Mouse (Mus musculus): ENCODE data around the gene Hemk1.
A peak's percentile ranks its signal among the peaks of the same experiment; 100 is the strongest.

Gene Hemk1

GRCm38 (mm10) chr9:107338172-107338883 lies at the start of gene Hemk1:
TSS of gene Hemk1 (minus strand) at chr9:107338350.
- DNase-seq (ENCODE audit: low spot score) = peak; percentile 63

GRCm38 (mm10) chr9:107387708-107388107 lies 49.6 kb upstream of the Hemk1 start:
- DNase-seq (ENCODE audit: low spot score) = no peak

DNA sequence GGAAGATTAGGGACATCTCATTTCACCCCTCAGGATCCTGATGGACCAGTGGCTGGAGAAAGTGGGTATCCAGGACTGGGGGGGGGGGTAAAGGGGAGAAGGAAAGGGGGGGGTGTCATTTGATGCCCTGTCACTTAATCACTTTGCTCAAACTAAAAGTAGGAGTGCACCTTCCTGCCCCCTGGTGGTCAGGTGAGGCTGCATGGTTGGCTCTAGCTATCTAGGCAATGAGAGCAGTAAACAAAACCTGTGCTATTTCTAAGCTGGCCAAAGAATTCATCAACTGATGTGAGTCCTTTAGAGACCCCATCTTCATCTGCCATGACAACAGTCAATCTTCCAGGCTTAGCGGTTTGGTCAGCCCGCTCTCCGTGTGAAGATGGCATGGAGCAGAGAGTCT lies 48.6 kb upstream of the Hemk1 start:
- no peak for DNase-seq (ENCODE audit: low spot score)

- no peak for DNase-seq (ENCODE audit: low spot score)
These were observed 46.2 kb upstream of the Hemk1 start for GRCm38 (mm10) chr9:107384396-107384795.

- peak; percentile 36 for DNase-seq (ENCODE audit: low spot score)
These were observed 43.6 kb upstream of the Hemk1 start for GRCm38 (mm10) chr9:107381723-107382122.

GRCm38 (mm10) chr9:107377961-107378512 lies 39.9 kb upstream of the Hemk1 start:
- DNase-seq (ENCODE audit: low spot score) = no peak

DNA sequence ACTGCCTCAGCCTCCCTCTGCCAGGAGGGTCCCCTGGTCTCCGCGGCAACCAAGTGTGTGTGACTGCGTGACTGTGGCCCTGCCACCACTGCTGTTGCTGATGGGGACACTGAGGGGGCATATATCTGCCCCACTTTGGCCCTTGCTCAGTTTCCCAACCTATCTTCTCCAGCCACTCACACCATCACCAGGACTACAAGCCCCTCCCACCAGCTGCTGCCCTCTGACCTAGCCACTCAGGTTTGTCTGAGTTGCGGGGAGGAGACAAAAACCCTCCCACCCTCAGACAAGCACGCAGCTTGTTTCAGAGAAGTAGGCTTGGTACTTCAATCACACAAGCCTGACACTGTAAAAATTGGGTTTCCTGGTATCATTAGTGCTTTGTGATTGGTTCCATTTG lies 37.3 kb upstream of the Hemk1 start:
- no peak for DNase-seq (ENCODE audit: low spot score)

GRCm38 (mm10) chr9:107374623-107375022 lies 36.5 kb upstream of the Hemk1 start:
- DNase-seq (ENCODE audit: low spot score) = no peak

- DNase-seq (ENCODE audit: low spot score) = no peak
These were observed 34.3 kb upstream of the Hemk1 start for GRCm38 (mm10) chr9:107372441-107372840.

DNA sequence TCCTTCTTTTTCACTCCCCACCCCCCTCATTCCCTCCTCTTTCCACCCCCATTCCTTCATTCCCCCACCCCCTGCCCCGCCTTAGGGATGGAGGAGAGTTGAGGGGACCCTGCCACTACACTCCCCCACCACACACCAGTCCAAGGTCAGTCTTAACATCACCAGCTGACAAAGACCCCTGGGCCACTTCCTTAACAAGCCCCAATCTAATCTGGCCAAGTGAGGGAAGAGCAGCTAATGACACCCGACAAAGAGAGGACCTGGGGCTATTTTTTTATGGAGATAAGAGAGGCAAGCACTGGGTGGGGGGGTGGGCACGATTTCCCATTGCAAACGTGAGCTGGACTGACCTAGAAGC lies 31.9 kb upstream of the Hemk1 start:
- DNase-seq (ENCODE audit: low spot score) = no peak

DNA sequence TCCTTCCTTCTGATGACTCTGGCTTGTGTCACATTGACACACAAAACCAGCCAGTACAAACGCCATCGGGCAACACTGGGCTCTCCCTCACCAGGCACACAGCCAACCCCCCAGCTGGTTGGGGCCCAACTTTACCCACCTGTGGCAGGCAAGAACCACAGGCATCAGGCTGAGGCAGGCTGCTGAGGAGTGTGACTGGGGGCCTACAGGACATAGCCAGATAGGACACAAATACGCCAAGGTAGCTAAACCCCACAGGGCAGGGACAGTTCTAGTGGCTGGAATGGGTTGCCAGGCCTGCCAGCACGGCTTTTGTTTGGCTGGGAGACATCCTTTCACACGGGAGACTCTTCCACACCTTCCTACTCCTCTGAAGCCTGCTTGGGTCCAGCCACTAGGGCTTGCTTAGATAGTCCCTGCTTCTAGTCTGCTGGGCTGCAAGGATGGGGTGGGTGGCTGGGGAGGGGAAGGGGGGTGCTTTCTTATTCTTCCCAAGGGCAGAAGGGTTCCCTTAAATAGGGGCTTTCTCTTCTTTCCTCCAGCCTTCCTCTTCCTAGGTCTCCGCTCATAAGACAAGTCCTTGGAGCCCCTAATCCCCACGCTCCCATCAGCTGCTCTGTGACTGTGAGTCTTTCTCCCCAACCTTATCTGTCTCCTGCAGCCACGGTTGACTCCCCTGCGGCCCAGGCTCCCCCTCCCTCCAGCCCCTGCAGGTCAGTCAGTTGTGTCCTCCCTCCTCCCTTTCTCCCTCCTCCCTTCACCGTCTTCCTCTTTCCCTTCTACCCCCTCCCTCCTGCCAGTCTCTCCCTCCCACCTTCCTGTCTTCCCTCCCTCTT lies 31.3 kb upstream of the Hemk1 start:
- no peak for DNase-seq (ENCODE audit: low spot score)

DNA sequence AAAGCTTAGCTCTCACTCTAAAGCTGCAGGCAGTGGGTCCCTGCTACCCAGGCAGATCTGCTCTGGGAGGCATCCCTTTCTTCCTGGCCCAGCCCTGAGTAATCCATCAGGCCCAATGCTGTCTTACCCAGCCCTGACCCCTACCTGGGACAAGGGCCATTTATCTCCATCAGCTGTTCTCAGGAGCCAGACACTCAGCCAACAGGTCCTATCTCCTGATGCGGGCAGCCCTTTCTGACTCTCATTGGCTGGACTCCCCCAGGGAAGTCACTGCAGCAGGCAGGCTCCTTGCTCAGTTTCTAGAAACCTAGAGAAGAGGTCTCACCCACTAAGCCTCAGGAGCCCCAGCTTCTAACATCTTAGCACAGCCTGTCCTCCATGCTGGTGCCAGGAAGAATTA lies 30.2 kb upstream of the Hemk1 start:
- no peak for DNase-seq (ENCODE audit: low spot score)

DNA sequence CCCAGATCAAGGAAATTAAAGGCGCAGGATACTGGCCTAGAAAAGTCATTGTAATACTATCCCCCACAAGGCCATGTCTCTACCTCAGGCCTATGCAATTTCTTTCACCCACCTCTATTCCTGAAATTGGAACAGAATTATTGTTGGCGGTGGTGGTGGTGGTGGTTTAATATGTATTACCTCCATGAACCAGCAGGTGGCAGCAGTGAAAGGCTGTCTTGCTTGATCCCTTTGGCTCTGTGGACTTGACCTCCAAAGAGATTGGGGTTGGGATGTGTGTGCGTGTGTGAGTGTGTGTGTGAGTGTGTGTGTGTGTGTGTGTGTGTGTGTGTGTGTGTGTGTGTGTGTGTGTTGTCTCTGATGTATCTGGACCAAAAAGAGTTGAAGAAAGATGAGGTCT lies 28.5 kb upstream of the Hemk1 start:
- peak; percentile 65 for DNase-seq (ENCODE audit: low spot score)

- no peak for DNase-seq (ENCODE audit: low spot score)
These were observed 22.8 kb upstream of the Hemk1 start for GRCm38 (mm10) chr9:107360989-107361388.

- DNase-seq (ENCODE audit: low spot score) = peak; percentile 89
These were observed 19.5 kb upstream of the Hemk1 start for GRCm38 (mm10) chr9:107357651-107358050.

DNA sequence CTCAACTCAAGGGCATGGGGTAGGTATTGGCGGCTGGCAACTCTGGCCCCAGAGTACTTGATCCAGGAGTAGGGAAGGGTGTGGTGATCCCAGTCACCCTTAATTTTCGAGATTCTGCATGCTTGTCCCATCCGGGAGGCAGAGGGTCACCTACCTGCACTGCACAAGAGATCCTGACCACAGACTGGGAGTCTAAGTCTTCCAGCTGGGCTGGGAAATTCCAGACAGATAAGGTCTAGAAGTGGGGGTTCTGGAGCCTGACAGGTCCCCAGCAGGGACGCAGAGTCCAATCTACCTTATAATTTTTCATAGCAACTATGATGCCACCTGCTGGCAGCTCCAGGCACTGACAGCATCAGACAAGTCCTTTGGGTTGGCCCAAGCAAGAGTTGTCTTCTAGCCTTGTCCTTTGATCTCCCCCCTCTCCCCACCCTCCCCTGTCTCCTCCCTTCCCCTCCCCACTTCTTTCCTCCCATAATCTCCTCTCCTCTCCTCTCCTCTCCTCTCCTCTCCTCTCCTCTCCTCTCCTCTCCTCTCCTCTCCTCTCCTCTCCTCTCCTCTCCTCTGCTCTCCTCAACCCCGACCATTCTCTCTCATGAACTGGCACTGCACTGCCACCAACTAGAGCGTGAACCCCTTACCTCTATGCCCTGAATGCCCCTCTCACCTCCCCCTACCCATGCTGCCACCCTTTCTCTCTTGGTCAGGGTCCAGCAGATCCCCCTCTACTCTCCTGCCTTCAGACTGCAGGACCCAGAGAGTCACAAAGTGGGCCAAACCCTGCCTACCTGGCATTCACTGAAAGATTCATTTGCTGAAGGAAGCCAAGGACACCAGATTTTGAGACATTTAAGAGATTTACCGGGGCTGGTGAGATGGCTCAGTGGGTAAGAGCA lies 18.0 kb upstream of the Hemk1 start:
- DNase-seq (ENCODE audit: low spot score) = peak; percentile 42

DNA sequence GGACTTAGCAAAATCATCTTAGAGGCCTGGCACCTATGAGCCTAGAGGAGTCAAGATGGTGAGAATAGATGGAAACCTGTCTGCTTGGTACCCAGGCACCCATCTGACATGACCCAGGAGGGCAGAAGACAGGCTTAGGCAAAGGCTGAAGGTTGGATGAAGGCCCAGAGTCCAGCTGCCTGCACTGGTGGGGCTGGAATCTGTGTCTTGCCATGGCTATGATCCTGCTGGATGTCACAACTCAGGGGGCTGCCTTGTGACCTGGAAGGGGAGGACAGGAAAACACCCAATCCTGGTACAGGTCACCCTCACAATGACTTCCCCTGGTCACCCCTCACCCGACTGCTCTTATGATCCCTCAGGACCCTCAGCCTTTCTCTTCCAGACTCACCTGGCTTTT lies 16.7 kb upstream of the Hemk1 start:
- no peak for DNase-seq (ENCODE audit: low spot score)

DNA sequence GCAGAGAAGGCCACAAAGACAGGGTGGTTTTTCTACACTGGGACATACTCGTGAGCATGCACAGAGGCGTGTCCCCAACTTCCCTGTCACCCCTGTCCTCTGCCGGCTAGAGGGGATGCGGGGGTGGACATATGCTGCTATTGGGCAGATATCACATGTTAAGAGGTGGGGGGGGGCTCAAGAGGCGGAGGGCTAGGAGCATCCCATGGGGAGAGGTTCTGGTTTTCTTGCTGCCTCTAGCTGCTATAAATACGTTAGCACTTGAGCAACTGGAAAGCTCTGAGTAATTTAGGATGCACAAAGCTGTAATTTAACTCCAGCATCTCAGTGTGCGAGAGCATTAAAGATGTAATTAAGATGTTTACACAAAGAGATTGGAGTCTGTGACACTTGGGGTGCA lies 11.2 kb upstream of the Hemk1 start:
- no peak for DNase-seq (ENCODE audit: low spot score)

- DNase-seq (ENCODE audit: low spot score) = no peak
These were observed 9.5 kb upstream of the Hemk1 start for GRCm38 (mm10) chr9:107347586-107348183.

DNA sequence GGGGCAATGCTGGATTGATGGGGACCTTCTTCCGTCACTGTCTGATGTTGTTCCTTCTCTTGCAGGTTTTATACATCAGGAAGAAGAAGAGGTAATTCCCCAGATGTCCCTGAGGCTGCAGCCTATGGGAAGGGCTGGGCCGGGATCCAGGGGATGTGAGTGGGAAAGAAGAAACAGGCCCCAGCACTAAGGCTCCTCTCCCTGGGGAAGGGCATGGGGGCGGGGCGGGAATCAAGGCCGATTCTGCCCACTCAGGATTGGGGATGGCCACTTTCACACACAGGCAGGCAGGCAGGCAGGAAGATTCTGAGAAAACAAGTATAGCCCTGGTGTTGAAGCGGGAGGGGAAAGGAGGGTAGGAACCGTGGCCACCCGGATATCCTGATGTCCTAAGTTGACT lies 7.9 kb upstream of the Hemk1 start:
- no peak for DNase-seq (ENCODE audit: low spot score)

- no peak for DNase-seq (ENCODE audit: low spot score)
These were observed 5.9 kb upstream of the Hemk1 start for GRCm38 (mm10) chr9:107344027-107344426.
